Mouse (Mus musculus) midbrain, embryonic 16.5 days (tissue): ENCODE measurements around the gene Nr2e1. TPM values are rescaled to one million over a fixed set of nuclear protein-coding genes. Genes with fewer than 3 reads are reported as not detected.

Experiments used
- ATAC-seq: fragments of 200-750 bp; cut with Nextera tagmentation; 2 replicates; pipeline ENCODE4 v1.8.0; 2017; ENCODE audit warnings: moderate TSS enrichment
- H3K27ac ChIP-seq: fragments of 300-500 bp; sonication (generic); 2 replicates; pipeline ENCODE4 v1.5.1; 2014; ENCODE audit warnings: mild to moderate bottlenecking, low read length, mixed read lengths
- H3K27me3 ChIP-seq: fragments of 300-500 bp; sonication (generic); 2 replicates; pipeline ENCODE4 v1.6.1; 2014; ENCODE audit warnings: low read depth, low read length, mixed read lengths; ENCODE audit not compliant: control insufficient read depth, insufficient read depth
- H3K36me3 ChIP-seq: fragments of 300-500 bp; sonication (generic); 2 replicates; pipeline ENCODE4 v1.6.1; 2014; ENCODE audit warnings: mild to moderate bottlenecking, low read length, moderate library complexity, mixed read lengths; ENCODE audit not compliant: control insufficient read depth, insufficient read depth
- H3K4me1 ChIP-seq: fragments of 300-500 bp; sonication (generic); 2 replicates; pipeline ENCODE4 v1.6.1; 2014; ENCODE audit warnings: mild to moderate bottlenecking, low read length, mixed read lengths; ENCODE audit not compliant: control insufficient read depth, insufficient read depth
- H3K4me2 ChIP-seq: fragments of 300-500 bp; sonication (generic); 2 replicates; pipeline ENCODE4 v1.6.1; 2014; ENCODE audit warnings: mild to moderate bottlenecking, low read length, mixed read lengths
- H3K4me3 ChIP-seq: fragments of 300-500 bp; sonication (generic); 2 replicates; pipeline ENCODE4 v1.5.1; 2014; ENCODE audit warnings: low read depth, mild to moderate bottlenecking, low read length, moderate library complexity, mixed read lengths
- H3K9ac ChIP-seq: fragments of 300-500 bp; sonication (generic); 2 replicates; pipeline ENCODE4 v1.6.1; 2014; ENCODE audit warnings: low read depth, low read length, mixed read lengths
- H3K9me3 ChIP-seq: fragments of 300-500 bp; sonication (generic); replicated peaks from 2 replicates; pipeline ENCODE4 v1.6.1; 2014; ENCODE audit warnings: mild to moderate bottlenecking, low read length, mixed read lengths; ENCODE audit not compliant: control insufficient read depth, poor library complexity, severe bottlenecking
- WGBS: fragments of 180-500 bp; shearing (Covaris S2); extraction: QIAGEN DNeasy Blood & Tissue Kit; methylation state at CpG from one replicate; pipeline ENCODE4 v1.1.7; 2014; 5-methylcytosine and 5-hydroxymethylcytosine counted together
- polyA plus RNA-seq: library from polyadenylated mRNA; unstranded; fragments of >200 nt; fragmentation: Nextera tagmentation; extraction: Ambion mirVana; gene quantifications from 2 replicates; pipeline ENCODE4 v1.2.1, GENCODE M21; 2015

The Nr2e1 gene
- polyA plus RNA-seq, 1 experiment from 2014 or later, result 5.6 TPM

- peak; percentile 39; the same call in 1 of the 2 replicates for ATAC-seq
- Histone ChIP-seq H3K9me3 (no peaks in the 10 kb centered on the region), H3K27ac (no peak overlapping the region)
Observed at GRCm38 (mm10) chr10:42591185-42591992, 8.0 kb upstream of the Nr2e1 start.

GRCm38 (mm10) chr10:42590261-42591184 is 7.1 kb upstream of the Nr2e1 start:
- ATAC-seq, result peak; percentile 51; the same call in 1 of the 2 replicates
- peaks cover 9% of the 10 kb centered on the region; the same call in 1 of the 2 replicates for H3K4me1 ChIP-seq
- H3K4me2 ChIP-seq, result peak overlapping the region; percentile 45
- WGBS, result 4% methylated on average over 19 of the region's 19 CpGs
- H3K36me3 ChIP-seq, result no peaks in the 10 kb centered on the region
- no peak overlapping the region for H3K4me3 ChIP-seq
- H3K9ac ChIP-seq, result no peak overlapping the region
- no peak overlapping the region for H3K27ac ChIP-seq
- H3K9me3 ChIP-seq, result no peaks in the 10 kb centered on the region
- H3K27me3 ChIP-seq, result peaks cover 71% of the 10 kb centered on the region

More at GRCm38 (mm10) chr10:42591185-42591992, 8.0 kb upstream of the Nr2e1 start:
- WGBS, result under 1% methylated on average over 66 of the region's 67 CpGs
- Histone ChIP-seq H3K27me3 (peaks cover 66% of the 10 kb centered on the region), H3K4me3 (peak overlapping the region; percentile 20), H3K4me1 (peaks cover 9% of the 10 kb centered on the region; the same call in 1 of the 2 replicates), H3K9ac (peak overlapping the region; percentile 7; the same call in 1 of the 2 replicates), H3K4me2 (peak overlapping the region; percentile 45), H3K36me3 (no peaks in the 10 kb centered on the region)

- WGBS, result 17% methylated on average over 5 of the region's 5 CpGs
- H3K4me2 ChIP-seq, result no peak overlapping the region
- no peaks in the 10 kb centered on the region for H3K36me3 ChIP-seq
- peaks cover 72% of the 10 kb centered on the region for H3K27me3 ChIP-seq
- H3K4me1 ChIP-seq, result peaks cover 10% of the 10 kb centered on the region; the same call in 1 of the 2 replicates
- no peaks in the 10 kb centered on the region for H3K9me3 ChIP-seq
- H3K27ac ChIP-seq, result no peak overlapping the region
- no peak for ATAC-seq
- no peak overlapping the region for H3K4me3 ChIP-seq
- H3K9ac ChIP-seq, result no peak overlapping the region
Observed at GRCm38 (mm10) chr10:42589505-42589904, 6.1 kb upstream of the Nr2e1 start.

- H3K4me3 ChIP-seq, result no peak overlapping the region
- peaks cover 60% of the 10 kb centered on the region for H3K27me3 ChIP-seq
- 24% methylated on average over 8 of the region's 8 CpGs for WGBS
Observed at GRCm38 (mm10) chr10:42587961-42588750, 4.7 kb upstream of the Nr2e1 start.

GRCm38 (mm10) chr10:42585596-42586305 is 2.3 kb upstream of the Nr2e1 start:
- H3K9ac ChIP-seq, result no peak overlapping the region
- H3K36me3 ChIP-seq, result no peaks in the 10 kb centered on the region
- H3K9me3 ChIP-seq, result no peaks in the 10 kb centered on the region
- H3K4me3 ChIP-seq, result no peak overlapping the region
- H3K4me1 ChIP-seq, result peaks cover 16% of the 10 kb centered on the region
- ATAC-seq, result no peak
- WGBS, result 13% methylated on average over 22 of the region's 22 CpGs
- peaks cover 53% of the 10 kb centered on the region for H3K27me3 ChIP-seq
- H3K27ac ChIP-seq, result no peak overlapping the region
- H3K4me2 ChIP-seq, result no peak overlapping the region

More at GRCm38 (mm10) chr10:42587961-42588750, 4.7 kb upstream of the Nr2e1 start:
- H3K9me3 ChIP-seq, result no peaks in the 10 kb centered on the region
- H3K4me1 ChIP-seq, result peaks cover 19% of the 10 kb centered on the region
- no peak overlapping the region for H3K4me2 ChIP-seq
- H3K36me3 ChIP-seq, result no peaks in the 10 kb centered on the region
- H3K27ac ChIP-seq, result no peak overlapping the region
- no peak for ATAC-seq
- no peak overlapping the region for H3K9ac ChIP-seq

- Histone ChIP-seq H3K4me2 (no peak overlapping the region), H3K9ac (no peak overlapping the region), H3K27ac (no peak overlapping the region), H3K9me3 (no peaks in the 10 kb centered on the region), H3K4me3 (no peak overlapping the region), H3K4me1 (peaks cover 16% of the 10 kb centered on the region), H3K36me3 (no peaks in the 10 kb centered on the region), H3K27me3 (peaks cover 50% of the 10 kb centered on the region)
- no peak for ATAC-seq
- WGBS, result 3% methylated on average over 8 of the region's 8 CpGs
Observed at GRCm38 (mm10) chr10:42585156-42585555, 1.7 kb upstream of the Nr2e1 start.

GRCm38 (mm10) chr10:42584436-42584983 is 1.1 kb upstream of the Nr2e1 start:
- no peak for ATAC-seq
- Histone ChIP-seq H3K9me3 (no peaks in the 10 kb centered on the region), H3K4me2 (peak overlapping the region; percentile 61), H3K27ac (peak overlapping the region; percentile 6; the same call in 1 of the 2 replicates), H3K4me1 (peaks cover 21% of the 10 kb centered on the region), H3K9ac (peak overlapping the region; percentile 50), H3K27me3 (peaks cover 44% of the 10 kb centered on the region), H3K4me3 (peak overlapping the region; percentile 37), H3K36me3 (no peaks in the 10 kb centered on the region)
- under 1% methylated on average over 37 of the region's 37 CpGs for WGBS
